Mouse (Mus musculus) testis, adult 2 months (tissue): Measurements from ENCODE around the gene A630095N17Rik.

ENCODE experiments used
- CTCF ChIP-seq: fragments of 200-500 bp; IDR thresholded peaks from 2 replicates; pipeline ENCODE4 v1.5.1; 2012; ENCODE audit warnings: low read depth, mild to moderate bottlenecking, inconsistent platforms, low read length, moderate library complexity; ENCODE audit not compliant: control insufficient read depth, insufficient read depth, insufficient replicate concordance
- POLR2A ChIP-seq: fragments of 200-500 bp; IDR thresholded peaks from 2 replicates; pipeline ENCODE4 v1.6.1; 2012; ENCODE audit warnings: low read depth, mild to moderate bottlenecking, inconsistent platforms, low read length, moderate library complexity; ENCODE audit not compliant: control insufficient read depth

DNA sequence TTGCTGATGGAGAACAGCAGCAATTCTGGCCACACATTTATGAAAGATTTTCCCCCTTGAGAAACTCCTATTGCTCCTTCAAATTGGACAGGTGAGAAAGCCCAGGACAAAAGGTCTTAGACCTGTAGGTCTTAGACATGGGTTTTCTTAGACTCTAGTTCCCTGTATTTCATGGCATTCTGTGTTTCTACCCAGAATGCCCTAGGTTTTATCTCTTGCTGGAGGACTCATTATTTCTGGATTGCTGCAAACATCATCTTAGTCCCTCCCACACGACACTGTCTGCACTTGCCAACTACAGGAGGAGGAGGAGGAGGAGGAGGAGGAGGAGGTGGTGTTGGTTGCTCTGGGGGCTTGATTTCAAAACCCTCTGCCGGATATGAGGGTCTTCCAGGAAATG is 5.8 kb downstream of the A630095N17Rik start:
- TF ChIP-seq POLR2A = no peak
- no peak for TF ChIP-seq CTCF
